Mouse (Mus musculus) cerebellum, adult 2 months (tissue): ENCODE results near the gene Inafm1. TPM values are rescaled to one million over a fixed set of nuclear protein-coding genes. Genes with fewer than 3 reads are reported as not detected.
"Not testable (repeated sequence)": the region's sequence is repeated elsewhere in the genome, so short reads cannot be mapped to it uniquely, and the experiment has no call there.

Source experiments
- DNase-seq, 2 experiments: peaks; one replicate each; pipeline ENCODE4 v3.0.0; 2021
- H3K27ac ChIP-seq: fragments of 200-500 bp; 2 replicates; pipeline ENCODE4 v1.5.1; 2012; ENCODE audit warnings: low read length, control low read depth, inconsistent platforms; ENCODE audit not compliant: insufficient read depth
- H3K27me3 ChIP-seq: fragments of 200-500 bp; 2 replicates; pipeline ENCODE4 v1.6.1; 2012; ENCODE audit warnings: inconsistent platforms, mild to moderate bottlenecking, low read length, moderate library complexity; ENCODE audit not compliant: control insufficient read depth, insufficient read depth
- H3K4me1 ChIP-seq: fragments of 200-500 bp; 2 replicates; pipeline ENCODE4 v1.6.1; 2011; ENCODE audit warnings: low read length; ENCODE audit not compliant: control insufficient read depth, insufficient read depth
- H3K4me3 ChIP-seq: fragments of 200-500 bp; replicated peaks from 2 replicates; pipeline ENCODE3; 2011; ENCODE audit warnings: mild to moderate bottlenecking, low read depth, low read length, control low read depth; ENCODE audit not compliant: insufficient read depth
- CTCF ChIP-seq: fragments of 200-500 bp; IDR thresholded peaks from 2 replicates; pipeline ENCODE4 v1.5.1; 2011; ENCODE audit warnings: low read depth, mild to moderate bottlenecking, control low read depth, low read length, moderate library complexity, borderline replicate concordance; ENCODE audit not compliant: insufficient read depth
- POLR2A ChIP-seq: fragments of 200-500 bp; IDR thresholded peaks from 2 replicates; pipeline ENCODE4 v1.6.1; 2011; ENCODE audit warnings: low read length, control low read depth, borderline replicate concordance; ENCODE audit not compliant: insufficient read depth
- WGBS: fragments of 180-500 bp; shearing (Covaris S2); methylation state at CpG from one replicate; pipeline ENCODE4 v1.1.7; 2018; 5-methylcytosine and 5-hydroxymethylcytosine counted together
- polyA plus RNA-seq: library from polyadenylated mRNA; depleted of rRNA; stranded (reverse); fragments of >200 nt; gene quantifications from 2 replicates; pipeline ENCODE4 v1.2.3, GENCODE M21; 2012

Gene Inafm1
- polyA plus RNA-seq, 1 experiment: 60.1 TPM

- no peak overlapping the region for H3K4me3 ChIP-seq
- no peak for DNase-seq
- no peaks in the 10 kb centered on the region for H3K27me3 ChIP-seq
- 67% methylated on average over 9 of the region's 9 CpGs for WGBS
- H3K4me1 ChIP-seq: no peaks in the 10 kb centered on the region
- H3K27ac ChIP-seq: no peak overlapping the region
- TF ChIP-seq POLR2A (no peak), CTCF (no peak)
Measured at GRCm38 (mm10) chr7:16284904-16285303, 11.5 kb upstream of the Inafm1 start.

- no peak overlapping the region for H3K4me3 ChIP-seq
- H3K27me3 ChIP-seq: no peaks in the 10 kb centered on the region
- WGBS: 91% methylated on average over 8 of the region's 8 CpGs
- H3K27ac ChIP-seq: no peak overlapping the region
- TF ChIP-seq CTCF (no peak), POLR2A (no peak)
- no peaks in the 10 kb centered on the region for H3K4me1 ChIP-seq
- DNase-seq: no peak
Measured at GRCm38 (mm10) chr7:16284001-16284400, 10.6 kb upstream of the Inafm1 start.

- TF ChIP-seq CTCF (no peak), POLR2A (no peak)
- Histone ChIP-seq H3K4me3 (no peak overlapping the region), H3K27ac (no peak overlapping the region), H3K27me3 (no peaks in the 10 kb centered on the region), H3K4me1 (no peaks in the 10 kb centered on the region)
- no peak for DNase-seq
- 89% methylated on average over 13 of the region's 13 CpGs for whole genome bisulfite sequencing
Measured at GRCm38 (mm10) chr7:16282334-16282733, 8.9 kb upstream of the Inafm1 start.

- Histone ChIP-seq H3K27ac (no peak overlapping the region), H3K27me3 (no peaks in the 10 kb centered on the region), H3K4me3 (no peak overlapping the region), H3K4me1 (no peaks in the 10 kb centered on the region)
- WGBS: 91% methylated on average over 11 of the region's 11 CpGs
- DNase-seq: no peak
- TF ChIP-seq POLR2A: no peak
Measured at GRCm38 (mm10) chr7:16280721-16281120, 7.3 kb upstream of the Inafm1 start.

GRCm38 (mm10) chr7:16274922-16275890 lies 1.8 kb upstream of the Inafm1 start:
- Histone ChIP-seq H3K27me3 (no peaks in the 10 kb centered on the region), H3K4me1 (peaks cover 14% of the 10 kb centered on the region; the same call in 1 of the 2 replicates), H3K4me3 (no peak overlapping the region), H3K27ac (no peak overlapping the region)
- TF ChIP-seq POLR2A (no peak), CTCF (no peak)
- peak in 1 of 2 experiments; percentile 18 for DNase-seq
- WGBS: 88% methylated on average over 10 of the region's 10 CpGs

GRCm38 (mm10) chr7:16273766-16274140 lies 336 bp upstream of the Inafm1 start:
- WGBS: under 1% methylated on average over 18 of the region's 18 CpGs
- Histone ChIP-seq H3K4me1 (peaks cover 14% of the 10 kb centered on the region; the same call in 1 of the 2 replicates), H3K27ac (no peak overlapping the region), H3K4me3 (peak overlapping the region; percentile 67), H3K27me3 (no peaks in the 10 kb centered on the region)
- TF ChIP-seq POLR2A (peak; percentile 50), CTCF (no peak)
- peak in 1 of 2 experiments; percentile 77 for DNase-seq

- peak; percentile 82 to 84 for DNase-seq
- no peaks in the 10 kb centered on the region for H3K27me3 ChIP-seq
- H3K4me1 ChIP-seq: peaks cover 14% of the 10 kb centered on the region; the same call in 1 of the 2 replicates
- under 1% methylated on average over 44 of the region's 46 CpGs for WGBS
- H3K4me3 ChIP-seq: peak overlapping the region; percentile 67
- TF ChIP-seq CTCF (peak; percentile 23; the same call in 1 of the 2 replicates), POLR2A (peak; percentile 38; the same call in 1 of the 2 replicates)
- peak overlapping the region; percentile 85 for H3K27ac ChIP-seq
Measured at GRCm38 (mm10) chr7:16272681-16273080, 736 bp downstream of the Inafm1 start.

- 24% methylated on average over 1 of the region's 1 CpGs for WGBS
- TF ChIP-seq POLR2A: no peak
- TF ChIP-seq CTCF: no peak
- Histone ChIP-seq H3K4me3 (no peak overlapping the region), H3K4me1 (peaks cover 14% of the 10 kb centered on the region; the same call in 1 of the 2 replicates), H3K27ac (no peak overlapping the region; the same call in 1 of the 2 replicates), H3K27me3 (no peaks in the 10 kb centered on the region)
- no peak for DNase-seq
Measured at GRCm38 (mm10) chr7:16271139-16271538, 2.3 kb downstream of the Inafm1 start.

GRCm38 (mm10) chr7:16266593-16266992 lies 6.8 kb downstream of the Inafm1 start:
- 76% methylated on average over 7 of the region's 7 CpGs for WGBS
- H3K4me3 ChIP-seq, H3K27me3 ChIP-seq, DNase-seq, H3K27ac ChIP-seq, H3K4me1 ChIP-seq: not testable (repeated sequence)
